Mouse (Mus musculus) heart, postnatal 4 days (tissue): Measurements from ENCODE around the gene Ddi2. TPM values are rescaled to one million over a fixed set of nuclear protein-coding genes. Genes with fewer than 3 reads are reported as not detected.

Source experiments
- DNase-seq: peaks from one replicate; pipeline ENCODE4 v3.0.0; 2021
- total RNA-seq, 2 experiments: library from RNA; stranded (reverse); gene quantifications; 2 replicates each; pipeline ENCODE4 v1.2.3; 2021

The Ddi2 gene
- total RNA-seq, 2 experiments from 2014 or later: 34.9 to 36.8 TPM

GRCm38 (mm10) chr4:141653813-141654212 lies 69.4 kb downstream of the Ddi2 start:
- no peak for DNase-seq

- DNase-seq: no peak
Observed at GRCm38 (mm10) chr4:141653044-141653443, 70.2 kb downstream of the Ddi2 start.

- no peak for DNase-seq
Observed at GRCm38 (mm10) chr4:141651944-141652343, 71.3 kb downstream of the Ddi2 start.

DNA sequence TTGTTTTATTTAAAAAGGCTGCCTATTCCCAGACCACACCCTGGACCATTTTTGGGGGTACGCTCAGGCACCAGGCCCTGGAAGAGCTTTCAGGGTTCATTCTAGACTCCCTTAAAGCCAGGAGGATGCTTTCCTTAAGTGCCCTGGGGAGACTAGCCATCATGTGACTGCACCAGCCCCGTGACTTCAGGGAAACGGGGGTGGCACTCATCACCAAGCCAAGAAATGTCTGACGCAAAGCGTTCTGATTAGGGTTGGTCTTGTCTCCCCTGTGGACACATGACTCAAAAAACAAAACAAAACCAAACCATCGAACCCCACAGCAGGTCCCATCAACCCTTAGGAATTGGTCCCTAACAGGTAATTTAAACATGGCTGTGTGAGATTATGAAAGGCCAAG lies 71.9 kb downstream of the Ddi2 start:
- no peak for DNase-seq

- DNase-seq: peak; percentile 61
Observed at GRCm38 (mm10) chr4:141649244-141649643, 74.0 kb downstream of the Ddi2 start.

GRCm38 (mm10) chr4:141648262-141648661 lies 75.0 kb downstream of the Ddi2 start:
- DNase-seq: no peak

GRCm38 (mm10) chr4:141647187-141647586 lies 76.0 kb downstream of the Ddi2 start:
- DNase-seq: no peak

GRCm38 (mm10) chr4:141645988-141646387 lies 77.2 kb downstream of the Ddi2 start:
- DNase-seq: no peak

DNA sequence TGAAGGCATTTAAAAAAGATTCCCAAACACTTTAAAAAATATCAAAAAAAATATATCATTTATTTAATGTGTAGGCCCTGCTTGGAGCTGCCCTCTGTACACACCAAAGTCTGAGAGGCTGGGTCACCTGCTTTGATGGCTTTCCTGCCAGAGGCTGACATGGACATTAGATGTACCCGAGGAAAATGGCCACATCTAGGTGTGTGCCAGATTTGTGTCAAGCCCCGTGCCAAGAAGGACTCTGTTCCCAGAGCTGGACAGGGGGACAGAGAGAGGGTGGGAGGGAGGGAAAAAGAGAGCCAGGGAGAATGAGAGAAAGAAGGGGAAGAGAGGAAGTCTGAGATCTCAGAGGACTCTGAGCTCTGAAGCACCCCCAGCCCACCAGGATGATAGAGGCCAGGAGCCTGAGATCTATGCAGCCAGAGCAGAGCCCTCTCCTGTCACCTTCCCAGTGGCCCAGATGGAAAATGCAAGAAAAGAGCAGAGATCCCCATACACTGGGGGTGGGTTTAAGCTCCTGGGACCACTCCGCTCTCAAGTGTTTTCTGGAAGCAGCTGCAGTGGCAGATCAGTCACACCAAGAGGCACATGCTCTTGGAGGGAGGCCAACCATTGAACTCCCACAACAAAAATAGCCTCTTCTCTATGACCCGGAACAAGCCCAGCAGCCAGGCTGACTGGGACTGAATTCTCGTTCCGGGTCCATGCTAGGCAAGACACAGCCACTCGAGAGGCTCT lies 79.9 kb downstream of the Ddi2 start:
- peak; percentile 87 for DNase-seq

GRCm38 (mm10) chr4:141641961-141642811 lies 81.0 kb downstream of the Ddi2 start:
- DNase-seq: no peak

GRCm38 (mm10) chr4:141641353-141641771 lies 81.9 kb downstream of the Ddi2 start:
- peak; percentile 46 for DNase-seq

- no peak for DNase-seq
Observed at GRCm38 (mm10) chr4:141639474-141639873, 83.7 kb downstream of the Ddi2 start.

DNA sequence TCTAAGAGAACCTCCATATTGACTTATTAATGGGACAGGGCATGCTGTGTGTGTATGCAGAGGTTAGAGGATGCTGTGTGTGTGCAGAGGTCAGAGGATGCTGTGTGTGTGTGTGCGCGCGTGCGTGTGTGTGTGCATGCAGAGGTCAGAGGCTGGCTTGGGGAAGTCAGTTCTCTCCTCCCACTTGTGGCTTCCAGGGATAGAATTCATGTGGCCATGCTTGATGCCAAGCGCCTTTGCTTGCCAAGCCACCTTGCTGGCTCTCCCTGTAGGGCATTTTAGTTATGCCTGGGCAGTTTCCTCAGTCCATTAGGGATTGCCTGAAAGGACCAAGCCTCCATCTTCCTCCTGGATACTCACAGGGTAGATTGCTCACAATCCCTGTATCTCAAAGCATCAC lies 86.5 kb downstream of the Ddi2 start:
- DNase-seq: no peak

GRCm38 (mm10) chr4:141635991-141636390 lies 87.2 kb downstream of the Ddi2 start:
- DNase-seq: no peak

- DNase-seq: no peak
Observed at GRCm38 (mm10) chr4:141632111-141632873, 90.9 kb downstream of the Ddi2 start.

DNA sequence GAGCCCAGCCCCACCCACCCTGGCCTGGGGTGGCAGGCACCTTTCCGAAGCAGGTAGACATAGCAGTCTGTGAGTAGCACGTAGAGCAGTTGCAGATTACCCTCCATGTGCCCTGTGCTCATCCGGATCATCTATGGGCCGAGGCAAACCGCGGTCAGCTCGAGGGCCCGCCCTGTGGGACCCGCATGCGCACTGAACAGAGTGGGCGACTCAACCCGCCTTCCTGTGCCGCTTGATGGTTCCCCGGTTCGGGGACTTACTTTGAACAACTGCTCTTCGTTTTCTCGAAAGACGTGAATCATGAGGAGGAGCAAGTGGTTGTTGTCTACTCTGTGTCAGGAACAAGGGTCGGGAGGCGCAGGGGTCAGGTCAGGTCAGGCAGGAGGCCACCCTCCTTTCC lies 92.0 kb downstream of the Ddi2 start:
- DNase-seq: no peak

DNA sequence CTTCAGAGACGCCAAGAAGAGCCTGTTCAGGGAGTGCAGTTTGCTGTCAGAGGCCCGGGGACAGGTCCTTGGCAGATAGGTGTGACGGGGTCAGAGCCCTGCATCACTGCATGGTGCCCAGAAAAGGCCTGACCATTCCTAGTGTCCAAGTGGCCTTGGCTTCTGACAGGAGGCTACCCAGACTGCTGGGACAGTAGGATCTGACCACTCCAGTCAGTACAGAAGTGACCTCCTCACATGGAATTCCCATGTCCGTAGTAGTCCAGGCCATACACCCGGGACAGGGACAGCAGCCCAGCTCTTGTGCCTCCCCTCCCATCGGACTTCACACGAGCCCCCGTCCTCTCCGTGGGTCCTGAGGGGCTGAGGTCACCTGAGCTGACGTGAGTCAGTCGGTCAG lies 93.2 kb downstream of the Ddi2 start:
- no peak for DNase-seq

DNA sequence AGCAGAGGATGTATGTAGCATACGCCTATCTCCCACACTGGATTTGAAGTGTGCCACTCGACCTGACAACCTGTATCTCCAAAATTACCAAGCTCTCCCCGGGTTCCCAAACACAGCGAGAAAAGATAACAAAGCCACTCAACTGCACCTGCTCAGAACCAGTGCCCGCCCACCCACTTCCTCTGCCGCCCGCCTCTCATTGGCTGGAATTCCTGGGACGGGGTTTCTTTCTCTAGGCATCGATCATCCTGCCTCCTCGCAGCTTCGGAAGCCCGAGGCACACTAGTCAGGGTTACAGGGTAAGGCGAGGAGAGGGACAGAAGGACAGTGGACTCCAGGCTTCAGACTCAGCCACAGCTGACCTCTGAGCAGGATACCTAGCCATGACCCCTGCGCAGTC lies 94.6 kb downstream of the Ddi2 start:
- no peak for DNase-seq

Other genes with a start within 250 kb of the Ddi2 start
- 10 to 100 TPM; 33.7 to 34.9 TPM for gene Spen, start 184.8 kb downstream of the Ddi2 start, total RNA-seq
- gene Fblim1, start 117.3 kb downstream of the Ddi2 start, total RNA-seq: 100 to 1,000 TPM; 122 to 145 TPM
- 1 to 10 TPM; 3.1 to 3.2 TPM for gene Tmem82, start 104.8 kb downstream of the Ddi2 start, total RNA-seq
- gene Slc25a34, start 99.6 kb downstream of the Ddi2 start, total RNA-seq: 10 to 100 TPM; 32.5 to 33.6 TPM
- gene Plekhm2, start 58.5 kb downstream of the Ddi2 start, total RNA-seq: 10 to 100 TPM; 57.5 to 64.5 TPM
- gene Rsc1a1, start 37.8 kb downstream of the Ddi2 start, total RNA-seq: 1 to 10 TPM; 1.6 to 4.0 TPM
- under 1 TPM; 0.43 to 0.57 TPM for gene Agmat, start 23.3 kb upstream of the Ddi2 start, total RNA-seq
- 10 to 100 TPM; 16.6 to 16.8 TPM for gene Dnajc16, start 67.5 kb upstream of the Ddi2 start, total RNA-seq
- gene Casp9, start 70.2 kb upstream of the Ddi2 start, total RNA-seq: 10 to 100 TPM; 13.5 to 13.8 TPM
- gene Cela2a, start 102.7 kb upstream of the Ddi2 start, total RNA-seq: not detected
- not detected for gene Ctrc, start 122.9 kb upstream of the Ddi2 start, total RNA-seq
- gene Efhd2, start 151.5 kb upstream of the Ddi2 start, total RNA-seq: 10 to 100 TPM; 46.5 to 50.5 TPM